Mouse (Mus musculus): ENCODE data around the gene Gpr84.

GRCm38 (mm10) chr15:103284647-103285046 is 25.8 kb downstream of the Gpr84 start:
- TF ChIP-seq TAL1 (IDR thresholded peaks at IDR 0.05; ENCODE audit: low read length) = no peak
- TF ChIP-seq GATA1 (IDR thresholded peaks at IDR 0.05; ENCODE audit: low read length) = no peak

Measured in erythroblast, embryonic 14.5 days (primary cell).